Mouse (Mus musculus) megakaryocyte, adult 5-6 weeks (primary cell): Measurements from ENCODE around the gene Zfp292. TPM values are rescaled to one million over a fixed set of nuclear protein-coding genes. Genes with fewer than 3 reads are reported as not detected.
"Not testable (repeated sequence)": the region's sequence is repeated elsewhere in the genome, so short reads cannot be mapped to it uniquely, and the experiment has no call there.

Experiments
- ATAC-seq: 2 replicates; pipeline ENCODE4 v1.8.0; 2016; ENCODE audit warnings: mild to moderate bottlenecking, inconsistent platforms; ENCODE audit not compliant: poor library complexity, severe bottlenecking
- total RNA-seq, 2 experiments: library from RNA; stranded (forward) in 1 of 2; stranded (reverse) in 1 of 2; fragments of 153-499, 151-499 nt in 1 of 2; fragments of 221-1000, 200-1000 nt in 1 of 2; gene quantifications; 2 replicates each; pipeline versions ENCODE4 v1.2.3 to v1.2.4; 2015 to 2017

Zfp292 gene
- 25.0 and 26.7 TPM in 2 replicates for total RNA-seq (2015)
- total RNA-seq (2017): 24.6 and 26.3 TPM in 2 replicates

GRCm38 (mm10) chr4:34882818-34883217 is at the start of gene Zfp292:
Gene Zfp292, minus strand, starts transcription at chr4:34882960.
- peak; percentile 79 for ATAC-seq

DNA sequence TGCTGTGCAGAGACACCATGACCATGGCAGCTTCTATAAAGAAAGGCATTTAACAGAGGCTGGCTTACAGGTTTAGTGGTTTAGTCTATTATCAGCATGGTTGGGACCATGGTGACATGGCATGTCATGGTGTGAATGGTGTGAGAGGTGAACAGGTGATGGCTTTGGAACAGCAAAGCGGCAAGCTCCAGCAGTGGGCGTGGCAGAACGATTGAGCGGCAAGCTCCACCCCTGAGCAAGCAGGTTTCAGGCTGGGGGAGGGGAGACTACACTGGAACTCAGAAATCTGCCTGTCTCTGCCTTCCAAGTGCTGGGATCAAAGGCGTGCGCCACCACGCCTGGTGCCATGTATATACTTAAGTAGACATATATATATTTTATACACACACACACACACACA is 45.6 kb upstream of the Zfp292 start:
- not testable (repeated sequence) for ATAC-seq

DNA sequence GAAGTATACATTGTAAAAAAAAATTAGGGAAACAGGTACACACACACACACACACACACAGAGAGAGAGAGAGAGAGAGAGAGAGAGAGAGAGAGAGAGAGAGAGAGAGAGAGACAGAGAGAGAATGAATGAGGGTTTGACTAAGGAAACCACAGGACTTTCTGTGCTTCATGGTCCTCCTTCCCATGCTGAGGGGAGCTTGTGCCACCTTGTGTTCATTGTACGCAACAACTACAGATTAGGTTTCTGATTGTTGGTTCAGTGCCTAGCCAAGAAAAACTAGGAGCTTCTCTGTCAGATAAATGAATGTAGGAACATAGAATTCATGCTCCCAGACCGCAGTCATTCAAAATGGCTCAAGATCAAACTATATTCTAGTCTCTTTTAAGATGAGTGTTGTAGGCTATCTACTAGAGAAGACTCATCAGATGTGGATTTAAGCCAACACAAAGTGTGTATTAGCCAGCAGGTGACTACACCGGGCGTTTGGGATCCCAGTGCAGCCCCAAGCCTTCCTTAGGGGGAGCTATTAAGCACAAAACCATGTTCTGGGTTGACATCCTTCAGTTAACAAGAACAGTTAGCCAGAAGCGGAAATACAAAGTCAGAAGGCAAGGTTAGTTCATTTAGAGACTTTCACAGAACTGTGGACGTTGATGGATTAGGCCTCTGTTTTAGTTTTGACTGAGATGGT is 39.6 kb upstream of the Zfp292 start:
- peak; percentile 72 for ATAC-seq

- no peak for ATAC-seq
Measured at GRCm38 (mm10) chr4:34917400-34917799, 34.6 kb upstream of the Zfp292 start.

DNA sequence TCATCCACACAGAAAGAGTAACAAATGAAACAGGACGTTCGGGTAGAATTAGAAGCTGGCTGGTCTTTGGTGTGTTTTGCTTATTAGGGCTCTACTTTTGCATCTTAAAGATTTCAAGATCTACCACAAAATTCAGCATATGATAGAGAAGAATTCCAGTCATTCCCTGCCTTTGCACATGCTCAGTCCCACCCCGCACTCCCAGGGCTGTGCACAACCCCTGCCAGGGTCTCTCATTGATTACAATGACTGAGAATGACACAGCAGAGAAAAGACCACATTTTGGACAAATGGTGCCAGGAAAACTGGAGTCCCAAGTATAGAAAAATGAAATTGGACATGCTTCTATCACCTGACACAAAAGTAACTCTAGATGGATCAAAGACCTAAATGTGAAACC is 29.4 kb upstream of the Zfp292 start:
- no peak for ATAC-seq

DNA sequence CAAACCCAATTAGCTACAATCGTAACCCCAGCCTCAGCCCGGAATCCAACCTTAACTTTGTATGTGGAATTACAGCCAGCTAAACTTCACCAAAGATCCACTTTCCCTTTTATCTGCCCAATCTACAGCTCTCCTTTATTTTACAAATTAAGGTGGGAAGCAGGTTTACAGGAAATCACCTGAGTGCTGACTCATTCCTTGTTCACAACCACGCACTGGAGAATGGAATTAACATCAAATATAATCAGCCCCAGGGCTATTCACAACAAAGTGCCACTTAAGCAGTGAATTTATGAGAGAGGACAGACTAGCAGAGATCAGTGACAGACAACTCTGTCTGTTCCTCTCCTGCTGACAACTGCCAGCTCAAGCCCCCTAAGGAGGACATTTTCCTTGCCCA is 28.6 kb upstream of the Zfp292 start:
- no peak for ATAC-seq

DNA sequence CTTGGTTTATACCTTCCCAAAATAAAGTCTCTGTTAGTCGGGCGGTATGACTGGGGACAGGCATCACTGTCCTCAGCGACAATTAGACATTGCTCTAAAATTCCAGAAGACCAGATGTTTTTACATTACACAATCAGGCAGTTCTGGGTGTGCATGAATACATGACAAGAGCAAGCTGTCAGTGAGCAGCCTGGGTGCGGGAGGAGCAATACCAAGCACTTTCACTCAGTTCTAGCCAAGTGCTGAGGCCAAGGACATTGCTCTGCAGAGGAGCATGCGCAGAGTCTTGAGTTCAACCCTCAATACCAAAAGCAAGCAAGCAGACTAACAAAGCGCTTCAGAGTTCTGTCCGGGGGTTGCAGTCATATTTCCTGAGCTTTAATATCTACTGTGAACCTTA is 25.4 kb upstream of the Zfp292 start:
- no peak for ATAC-seq

GRCm38 (mm10) chr4:34907026-34907425 is 24.3 kb upstream of the Zfp292 start:
- ATAC-seq: no peak

DNA sequence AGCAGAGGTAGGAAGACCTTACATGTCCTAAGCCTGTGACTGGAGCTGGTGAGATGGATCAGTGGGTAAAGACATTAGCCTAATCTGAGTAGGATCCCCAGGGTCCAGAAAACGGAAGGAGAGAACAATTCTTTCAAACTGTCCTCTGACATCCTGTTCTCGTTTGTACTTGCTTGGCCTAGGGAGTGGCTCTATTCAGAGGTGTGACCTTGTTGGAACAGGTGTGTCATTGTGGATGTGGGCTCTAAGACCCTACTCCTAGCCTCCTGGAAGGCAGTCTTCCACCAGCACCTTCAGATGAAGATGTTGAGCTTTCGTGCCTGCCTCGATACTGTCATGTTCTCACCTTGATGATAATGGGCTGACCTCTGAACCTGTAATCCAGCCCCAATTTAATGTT is 23.4 kb upstream of the Zfp292 start:
- no peak for ATAC-seq

- ATAC-seq: 0 out of 2 replicates have a peak, but pooled peaks have one; percentile 40
Measured at GRCm38 (mm10) chr4:34905396-34905795, 22.6 kb upstream of the Zfp292 start.

DNA sequence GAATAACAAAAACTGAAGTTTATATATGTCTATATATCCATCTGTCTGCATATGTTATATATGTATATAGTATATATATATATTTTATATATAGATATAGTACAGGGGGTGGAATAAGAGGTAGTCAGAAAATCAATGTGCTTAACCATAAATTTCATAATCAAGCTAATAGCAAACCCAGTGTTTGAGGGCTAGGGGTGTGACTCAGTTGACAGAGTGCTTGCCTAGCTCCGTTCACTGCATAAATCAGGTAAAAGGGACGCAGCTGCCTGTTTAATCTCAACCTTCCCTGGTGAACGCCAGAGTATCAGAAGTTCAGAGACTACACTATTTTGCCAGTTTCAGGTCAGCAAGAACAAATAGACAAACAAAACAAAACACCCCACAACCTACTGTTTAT is 18.8 kb upstream of the Zfp292 start:
- not testable (repeated sequence) for ATAC-seq

- no peak for ATAC-seq
Measured at GRCm38 (mm10) chr4:34901166-34901565, 18.4 kb upstream of the Zfp292 start.

DNA sequence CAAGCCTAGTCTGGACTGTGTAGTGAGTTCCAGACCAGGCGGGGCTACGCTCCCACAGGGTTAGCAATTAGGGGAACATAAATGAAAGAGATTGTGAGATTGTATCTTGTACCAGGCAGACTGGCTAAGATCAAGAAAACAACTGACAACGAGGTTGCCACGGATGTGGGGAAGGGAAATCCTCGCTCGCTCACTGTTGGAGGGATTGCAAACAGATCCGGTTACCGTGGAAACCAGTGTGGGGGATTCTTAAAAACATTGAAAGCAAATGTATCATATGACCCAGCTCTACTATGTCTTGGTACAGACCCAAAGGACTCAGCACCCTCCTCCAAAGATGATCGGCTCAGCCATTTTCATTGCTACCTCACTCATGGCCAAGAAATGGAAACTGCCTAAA is 17.4 kb upstream of the Zfp292 start:
- no peak for ATAC-seq

DNA sequence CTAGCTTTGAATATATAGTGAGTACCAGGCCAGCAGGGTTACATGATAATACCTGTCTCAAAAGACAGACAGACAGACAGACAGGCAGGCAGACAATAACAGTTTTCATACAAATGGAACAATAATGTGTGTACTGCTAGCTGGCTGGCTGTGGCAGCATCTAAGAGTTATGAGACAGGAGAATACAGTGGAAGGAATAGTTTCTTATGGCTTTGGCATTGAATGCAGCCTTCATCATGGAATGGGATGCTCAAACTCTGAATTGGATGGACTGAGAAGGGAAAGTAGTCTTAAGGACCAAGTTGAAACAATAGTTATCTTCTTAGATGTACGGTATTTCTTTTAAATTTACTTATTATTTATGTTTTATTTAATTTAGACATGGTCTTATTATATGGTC is 16.6 kb upstream of the Zfp292 start:
- ATAC-seq: no peak

DNA sequence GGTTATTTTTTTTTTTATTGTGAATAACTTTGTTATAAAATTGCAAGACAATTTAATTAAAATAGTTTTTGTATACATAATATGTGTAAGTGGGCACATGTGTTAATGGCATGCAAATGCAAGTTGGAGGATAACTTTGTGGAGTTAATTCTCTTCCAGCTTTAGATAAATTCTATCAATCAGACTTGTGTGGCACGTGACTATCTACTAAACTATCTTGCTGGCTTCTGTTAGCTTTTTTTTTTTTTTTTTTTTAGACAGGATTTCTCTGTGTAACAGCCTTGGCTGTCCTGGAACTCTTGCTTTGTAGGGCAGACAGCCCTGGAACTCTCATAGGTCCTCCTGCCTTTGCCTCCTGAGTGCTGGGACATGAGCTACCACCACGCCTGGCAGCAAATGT is 15.7 kb upstream of the Zfp292 start:
- ATAC-seq: no peak

- no peak for ATAC-seq
Measured at GRCm38 (mm10) chr4:34893479-34893878, 10.7 kb upstream of the Zfp292 start, which contains the start of gene Cga. Gene Cga, plus strand, starts transcription at chr4:34893779.

DNA sequence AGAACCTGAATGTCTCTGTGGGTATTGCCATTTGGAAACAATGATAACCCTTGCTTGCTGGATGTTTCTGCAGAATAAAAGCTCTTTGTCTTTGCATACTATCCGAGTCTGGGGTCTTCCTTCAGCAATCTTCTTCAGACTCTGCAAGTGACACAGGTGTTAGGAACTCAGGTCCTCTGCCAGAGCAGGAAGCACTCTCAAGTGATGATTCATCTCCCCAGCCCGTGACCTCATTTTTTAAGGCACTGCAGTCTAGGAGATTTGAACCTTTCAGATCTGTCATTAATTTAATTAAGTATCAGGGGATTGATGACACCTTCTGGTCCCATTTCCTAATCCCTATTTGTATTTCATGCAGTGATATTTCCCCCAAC is 7.0 kb upstream of the Zfp292 start:
- ATAC-seq: no peak

GRCm38 (mm10) chr4:34889101-34889811 is 6.5 kb upstream of the Zfp292 start:
- ATAC-seq: no peak

DNA sequence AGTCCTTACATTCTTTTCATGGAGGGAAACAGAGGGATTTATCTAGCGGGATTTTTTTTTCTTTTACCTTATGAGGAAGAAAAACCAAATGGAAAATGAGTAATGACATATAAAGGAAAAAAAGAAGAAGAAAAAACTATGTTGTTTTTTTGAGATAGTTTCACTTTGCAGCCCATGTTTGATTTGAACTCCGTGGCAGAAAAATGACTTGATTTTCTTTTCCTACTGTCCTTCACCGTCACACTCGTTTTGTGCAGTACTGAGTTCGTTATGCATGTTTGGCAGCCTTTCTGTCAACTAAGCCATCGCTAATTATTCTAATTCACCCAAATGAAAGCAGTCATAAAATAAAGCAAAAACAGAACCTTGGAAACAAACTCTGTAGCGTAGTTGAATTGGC is 4.5 kb upstream of the Zfp292 start:
- ATAC-seq: no peak

- ATAC-seq: peak; percentile 82
Measured at GRCm38 (mm10) chr4:34886490-34887111, 3.8 kb upstream of the Zfp292 start.

GRCm38 (mm10) chr4:34885631-34886351 is 3.0 kb upstream of the Zfp292 start:
- no peak for ATAC-seq
